Mouse (Mus musculus) left cerebral cortex, adult 11 months (tissue): ENCODE measurements at regions not wholly inside any gene's neighbourhood (a gene's known extent, or its start where the extent isn't known, plus 50 kb on each side); places are given as distances from the start of the nearest gene placed in this dataset.

Source experiments
- DNase-seq: peaks from one replicate; pipeline ENCODE4 v3.0.0; 2022; ENCODE audit warnings: low spot score

- no peak for DNase-seq
Measured at GRCm38 (mm10) chr8:126713181-126713580, 119.4 kb upstream of the Irf2bp2 start.

GRCm38 (mm10) chr8:126712749-126713148 is 119.0 kb upstream of the Irf2bp2 start:
- DNase-seq, result no peak

GRCm38 (mm10) chr8:126708956-126709355 is 115.2 kb upstream of the Irf2bp2 start:
- DNase-seq, result no peak

- DNase-seq, result no peak
Measured at GRCm38 (mm10) chr8:126707300-126707902, 113.6 kb upstream of the Irf2bp2 start.

- no peak for DNase-seq
Measured at GRCm38 (mm10) chr8:126706247-126706646, 112.5 kb upstream of the Irf2bp2 start.

- DNase-seq, result no peak
Measured at GRCm38 (mm10) chr8:126705391-126705790, 111.6 kb upstream of the Irf2bp2 start.

- no peak for DNase-seq
Measured at GRCm38 (mm10) chr8:126704706-126705105, 110.9 kb upstream of the Irf2bp2 start.

- no peak for DNase-seq
Measured at GRCm38 (mm10) chr8:126703546-126703945, 109.8 kb upstream of the Irf2bp2 start.

GRCm38 (mm10) chr8:126702294-126702693 is 108.5 kb upstream of the Irf2bp2 start:
- no peak for DNase-seq

GRCm38 (mm10) chr8:126699389-126699775 is 105.6 kb upstream of the Irf2bp2 start:
- DNase-seq, result no peak

- DNase-seq, result no peak
Measured at GRCm38 (mm10) chr8:126698601-126699388, 105.0 kb upstream of the Irf2bp2 start.

GRCm38 (mm10) chr8:126696346-126697010 is 102.7 kb upstream of the Irf2bp2 start:
- no peak for DNase-seq

GRCm38 (mm10) chr8:126694370-126694769 is 100.6 kb upstream of the Irf2bp2 start:
- DNase-seq, result peak; percentile 35

- DNase-seq, result no peak
Measured at GRCm38 (mm10) chr8:126693642-126694041, 99.9 kb upstream of the Irf2bp2 start.

- no peak for DNase-seq
Measured at GRCm38 (mm10) chr8:126692711-126693110, 98.9 kb upstream of the Irf2bp2 start.

GRCm38 (mm10) chr8:126692263-126692662 is 98.5 kb upstream of the Irf2bp2 start:
- DNase-seq, result no peak

- DNase-seq, result no peak
Measured at GRCm38 (mm10) chr8:126688450-126688849, 94.7 kb upstream of the Irf2bp2 start.

- DNase-seq, result no peak
Measured at GRCm38 (mm10) chr8:126688014-126688413, 94.2 kb upstream of the Irf2bp2 start.

GRCm38 (mm10) chr8:126686827-126687226 is 93.0 kb upstream of the Irf2bp2 start:
- no peak for DNase-seq

GRCm38 (mm10) chr8:126685365-126685764 is 91.6 kb upstream of the Irf2bp2 start:
- no peak for DNase-seq

- no peak for DNase-seq
Measured at GRCm38 (mm10) chr8:126683950-126684349, 90.2 kb upstream of the Irf2bp2 start.

- DNase-seq, result no peak
Measured at GRCm38 (mm10) chr8:126683555-126683947, 89.8 kb upstream of the Irf2bp2 start.
